7 mouse cellular contexts compared by ENCODE assay signal in the genomic region with DNA sequence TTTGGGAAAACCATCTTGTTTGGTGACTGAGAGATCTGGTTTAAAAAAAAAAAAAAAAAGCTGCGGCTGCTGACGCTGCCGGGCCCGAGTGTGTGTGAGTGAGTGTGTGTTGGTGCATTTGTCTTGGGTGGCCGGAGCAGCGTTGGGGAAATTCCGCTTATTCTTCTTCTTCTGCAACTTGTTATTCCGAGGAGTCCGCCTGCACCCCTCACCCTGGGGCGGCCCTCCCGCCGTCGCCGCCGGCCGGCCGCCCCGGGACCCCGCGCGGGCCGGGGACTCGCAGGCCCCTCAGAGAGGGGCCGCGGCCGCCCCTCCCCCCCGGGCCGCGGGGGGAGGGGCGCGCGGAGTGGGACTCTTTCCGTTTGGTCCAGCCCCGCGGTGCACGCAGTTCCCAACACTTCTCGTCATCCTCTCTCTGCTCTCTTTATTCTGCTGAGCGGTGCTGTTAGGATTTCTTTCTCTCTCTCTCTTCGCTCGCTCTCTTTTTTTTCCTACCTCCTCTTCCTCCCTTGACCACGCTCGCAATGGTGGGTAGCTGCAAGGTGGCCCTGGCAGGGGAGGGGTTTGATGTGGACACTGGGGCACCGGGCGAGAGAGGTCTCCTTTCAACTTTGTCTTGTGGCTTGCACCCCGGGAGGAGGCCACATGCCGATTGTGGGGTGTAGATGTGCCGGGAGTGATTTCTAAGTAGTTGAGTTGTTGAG.
DNase-seq lines count a peak whose midpoint lies in the region; ATAC-seq lines count a peak whose summit lies in the region.

No protein-coding gene starts in this region.

- peak overlapping the region; percentile 95 for H3K9ac ChIP-seq in hindbrain, embryonic 16.5 days (ENCODE audit: low read depth, low read length)
- peak overlapping the region; percentile 95 for H3K9ac ChIP-seq in midbrain, embryonic 12.5 days (replicated peaks)

- no peaks in the 10 kb centered on the region for H3K27me3 ChIP-seq in hindbrain, embryonic 16.5 days (replicated peaks; ENCODE audit: control insufficient read depth, insufficient read depth, low read length)
- no peaks in the 10 kb centered on the region for H3K27me3 ChIP-seq in limb, embryonic 10.5 days (ENCODE audit: low read depth, poor library complexity, severe bottlenecking)
- no peaks in the 10 kb centered on the region for H3K27me3 ChIP-seq in midbrain, embryonic 12.5 days

- peak overlapping the region; percentile 100 for H3K27ac ChIP-seq in hindbrain, embryonic 16.5 days (ENCODE audit: low read depth, low read length)
- peak overlapping the region; percentile 98 for H3K27ac ChIP-seq in limb, embryonic 10.5 days
- peak overlapping the region; percentile 99 for H3K27ac ChIP-seq in midbrain, embryonic 12.5 days (replicated peaks)

- WGBS in hindbrain, embryonic 16.5 days, result under 1% methylated on average over 27 of the region's 47 CpGs
- under 1% methylated on average over 38 of the region's 47 CpGs for WGBS in limb, embryonic 10.5 days
- under 1% methylated on average over 28 of the region's 47 CpGs for WGBS in midbrain, embryonic 12.5 days

- DNase-seq in R1 (ENCODE audit: low read depth, low spot score), result peak; percentile 53
- DNase-seq in cerebellum, adult 9-11 months, result peak; percentile 65
- DNase-seq in gastrocnemius, adult 8-10 months (ENCODE audit: low spot score in 2 of 2), result peak; percentile 10 to 19
- DNase-seq in limb, embryonic 10.5 days (ENCODE audit: low spot score), result peak; percentile 72
- peak; percentile 24 to 43 for DNase-seq in spleen, adult 18-20 months

- H3K9me3 ChIP-seq in hindbrain, embryonic 16.5 days (ENCODE audit: control insufficient read depth, low read length), result no peaks in the 10 kb centered on the region
- H3K9me3 ChIP-seq in limb, embryonic 10.5 days (replicated peaks), result no peaks in the 10 kb centered on the region
- H3K9me3 ChIP-seq in midbrain, embryonic 12.5 days, result no peaks in the 10 kb centered on the region

- H3K4me3 ChIP-seq in hindbrain, embryonic 16.5 days (ENCODE audit: low read length), result peak overlapping the region; percentile 85
- peak overlapping the region; percentile 76 for H3K4me3 ChIP-seq in limb, embryonic 10.5 days
- H3K4me3 ChIP-seq in midbrain, embryonic 12.5 days, result peak overlapping the region; percentile 68

- no peaks in the 10 kb centered on the region for H3K36me3 ChIP-seq in hindbrain, embryonic 16.5 days (ENCODE audit: control insufficient read depth, insufficient read depth, low read length)
- H3K36me3 ChIP-seq in limb, embryonic 10.5 days, result no peaks in the 10 kb centered on the region
- H3K36me3 ChIP-seq in midbrain, embryonic 12.5 days, result no peaks in the 10 kb centered on the region

- ATAC-seq in hindbrain, embryonic 16.5 days, result peak; percentile 50
- ATAC-seq in midbrain, embryonic 12.5 days (ENCODE audit: low FRiP score, low read depth), result peak; percentile 31

- peaks cover 27% of the 10 kb centered on the region for H3K4me1 ChIP-seq in hindbrain, embryonic 16.5 days (ENCODE audit: control insufficient read depth, insufficient read depth, low read depth, low read length)
- peaks cover 44% of the 10 kb centered on the region for H3K4me1 ChIP-seq in limb, embryonic 10.5 days
- peaks cover 35% of the 10 kb centered on the region for H3K4me1 ChIP-seq in midbrain, embryonic 12.5 days

- peak overlapping the region; percentile 96 for H3K4me2 ChIP-seq in hindbrain, embryonic 16.5 days (ENCODE audit: low read length)
- H3K4me2 ChIP-seq in midbrain, embryonic 12.5 days (replicated peaks), result peak overlapping the region; percentile 87

Comparison
In these comparisons a context has a peak if more than half of its experiments do, and no peak if none do; other contexts are left out.
1. Peak in every context shown above with its lines: DNase-seq, ATAC-seq, H3K4me3 ChIP-seq and H3K27ac ChIP-seq.
2. DNase-seq: peak in every context shown above with its lines; median percentile 72 in limb, embryonic 10.5 days; 65 in cerebellum, adult 9-11 months; 53 in R1; 34 in spleen, adult 18-20 months; 14 in gastrocnemius, adult 8-10 months.